Mouse (Mus musculus): Measurements from ENCODE around the gene Vamp3. TPM values are rescaled to one million over a fixed set of nuclear protein-coding genes. Genes with fewer than 3 reads are reported as not detected.

Vamp3 gene
- polyA plus RNA-seq, 1 experiment from 2014 or later, result 74.6 TPM

DNA sequence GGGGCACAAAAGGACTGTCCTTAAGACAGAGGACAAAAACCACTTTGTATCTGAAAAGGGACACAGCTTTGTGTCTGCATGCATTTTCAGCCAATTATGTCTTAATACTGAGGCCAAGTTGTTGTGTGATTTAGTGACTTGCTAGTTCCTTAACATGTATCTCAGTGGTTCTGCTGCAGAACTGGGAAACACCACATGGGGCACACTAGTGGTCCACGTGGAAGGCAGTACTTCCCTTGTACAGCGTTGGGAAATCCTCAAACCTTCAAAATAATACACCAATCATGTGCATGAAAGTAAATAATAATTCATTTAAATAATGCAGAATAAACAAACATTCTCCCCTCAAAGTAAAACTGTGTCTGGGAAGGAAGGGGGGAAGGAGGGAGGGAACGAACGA, 11.0 kb upstream of the Vamp3 start:
- H3K4me1 ChIP-seq (replicated peaks; ENCODE audit: control insufficient read depth, insufficient read depth, low read length), result no peaks in the 10 kb centered on the region
- H3K36me3 ChIP-seq (ENCODE audit: control insufficient read depth, insufficient read depth, low read length), result no peaks in the 10 kb centered on the region
- DNase-seq (ENCODE audit: low spot score), result no peak

GRCm38 (mm10) chr4:151059566-151059965, 1.8 kb upstream of the Vamp3 start:
- Histone ChIP-seq H3K36me3 (ENCODE audit: control insufficient read depth, insufficient read depth, low read length) (peaks cover 4% of the 10 kb centered on the region; the same call in 1 of the 2 replicates), H3K9me3 (ENCODE audit: control insufficient read depth, low read length) (no peaks in the 10 kb centered on the region; the same call in 1 of the 2 replicates), H3K4me3 (ENCODE audit: low read depth, low read length) (no peak overlapping the region), H3K27me3 (replicated peaks; ENCODE audit: control insufficient read depth, insufficient read depth, low read length) (no peaks in the 10 kb centered on the region), H3K27ac (ENCODE audit: low read depth, low read length) (no peak overlapping the region), H3K4me1 (replicated peaks; ENCODE audit: control insufficient read depth, insufficient read depth, low read length) (peaks cover 8% of the 10 kb centered on the region), H3K9ac (ENCODE audit: low read depth, low read length) (no peak overlapping the region), H3K4me2 (no peak overlapping the region)
- ATAC-seq (replicated peaks; ENCODE audit: low FRiP score) (no peak), DNase-seq (ENCODE audit: low spot score) (no peak)
- 94% methylated on average over 4 of the region's 4 CpGs for WGBS

More for the DNA sequence above, 11.0 kb upstream of the Vamp3 start:
- Histone ChIP-seq H3K9me3 (ENCODE audit: control insufficient read depth, low read length) (no peaks in the 10 kb centered on the region), H3K27ac (ENCODE audit: low read depth, low read length) (no peak overlapping the region), H3K9ac (ENCODE audit: low read depth, low read length) (no peak overlapping the region), H3K27me3 (replicated peaks; ENCODE audit: control insufficient read depth, insufficient read depth, low read length) (no peaks in the 10 kb centered on the region), H3K4me3 (ENCODE audit: low read depth, low read length) (no peak overlapping the region), H3K4me2 (no peak overlapping the region)
- 59% methylated on average over 4 of the region's 4 CpGs for WGBS
- no peak for ATAC-seq (replicated peaks; ENCODE audit: low FRiP score)

- Histone ChIP-seq H3K36me3 (ENCODE audit: control insufficient read depth, insufficient read depth, low read length) (peaks cover 4% of the 10 kb centered on the region; the same call in 1 of the 2 replicates), H3K4me3 (ENCODE audit: low read depth, low read length) (no peak overlapping the region), H3K9me3 (ENCODE audit: control insufficient read depth, low read length) (no peaks in the 10 kb centered on the region; the same call in 1 of the 2 replicates), H3K27me3 (replicated peaks; ENCODE audit: control insufficient read depth, insufficient read depth, low read length) (no peaks in the 10 kb centered on the region), H3K27ac (ENCODE audit: low read depth, low read length) (no peak overlapping the region), H3K4me2 (peak overlapping the region; percentile 86), H3K4me1 (replicated peaks; ENCODE audit: control insufficient read depth, insufficient read depth, low read length) (peaks cover 8% of the 10 kb centered on the region), H3K9ac (ENCODE audit: low read depth, low read length) (no peak overlapping the region)
- WGBS, result 77% methylated on average over 4 of the region's 4 CpGs
- DNase-seq (ENCODE audit: low spot score) (no peak), ATAC-seq (replicated peaks; ENCODE audit: low FRiP score) (no peak)
Observed at GRCm38 (mm10) chr4:151058634-151059033, 871 bp upstream of the Vamp3 start.

GRCm38 (mm10) chr4:151051162-151051561, 6.6 kb downstream of the Vamp3 start:
- peaks cover under 1% of the 10 kb centered on the region; the same call in 1 of the 2 replicates for H3K4me1 ChIP-seq (replicated peaks; ENCODE audit: control insufficient read depth, insufficient read depth, low read length)
- ATAC-seq (replicated peaks; ENCODE audit: low FRiP score) (no peak), DNase-seq (ENCODE audit: low spot score) (no peak)
- no peak overlapping the region for H3K4me2 ChIP-seq
- WGBS, result 95% methylated on average over 1 of the region's 1 CpGs
- no peaks in the 10 kb centered on the region for H3K27me3 ChIP-seq (replicated peaks; ENCODE audit: control insufficient read depth, insufficient read depth, low read length)
- no peak overlapping the region for H3K4me3 ChIP-seq (ENCODE audit: low read depth, low read length)
- no peaks in the 10 kb centered on the region for H3K9me3 ChIP-seq (ENCODE audit: control insufficient read depth, low read length)
- H3K36me3 ChIP-seq (ENCODE audit: control insufficient read depth, insufficient read depth, low read length), result peaks cover 22% of the 10 kb centered on the region
- no peak overlapping the region for H3K9ac ChIP-seq (ENCODE audit: low read depth, low read length)
- no peak overlapping the region for H3K27ac ChIP-seq (ENCODE audit: low read depth, low read length)

GRCm38 (mm10) chr4:151046524-151046923, 11.2 kb downstream of the Vamp3 start:
- no peak overlapping the region for H3K27ac ChIP-seq (ENCODE audit: low read depth, low read length)
- H3K9ac ChIP-seq (ENCODE audit: low read depth, low read length), result no peak overlapping the region
- no peaks in the 10 kb centered on the region for H3K9me3 ChIP-seq (ENCODE audit: control insufficient read depth, low read length)
- no peak for DNase-seq (ENCODE audit: low spot score)
- H3K36me3 ChIP-seq (ENCODE audit: control insufficient read depth, insufficient read depth, low read length), result peaks cover 18% of the 10 kb centered on the region
- H3K27me3 ChIP-seq (replicated peaks; ENCODE audit: control insufficient read depth, insufficient read depth, low read length), result no peaks in the 10 kb centered on the region
- 78% methylated on average over 3 of the region's 3 CpGs for WGBS
- H3K4me3 ChIP-seq (ENCODE audit: low read depth, low read length), result no peak overlapping the region
- no peak overlapping the region for H3K4me2 ChIP-seq
- ATAC-seq (replicated peaks; ENCODE audit: low FRiP score), result no peak
- peaks cover 3% of the 10 kb centered on the region; the same call in 1 of the 2 replicates for H3K4me1 ChIP-seq (replicated peaks; ENCODE audit: control insufficient read depth, insufficient read depth, low read length)

GRCm38 (mm10) chr4:151044944-151045570, 12.7 kb downstream of the Vamp3 start:
- Histone ChIP-seq H3K27ac (ENCODE audit: low read depth, low read length) (no peak overlapping the region), H3K9ac (ENCODE audit: low read depth, low read length) (peak overlapping the region; percentile 60)
- WGBS, result 5% methylated on average over 21 of the region's 21 CpGs

GRCm38 (mm10) chr4:151044037-151044943, 13.5 kb downstream of the Vamp3 start, which contains the start of gene Per3:
Gene Per3 (minus strand): TSS chr4:151044665.
- H3K27ac ChIP-seq (ENCODE audit: low read depth, low read length), result peak within 1 kb of the TSS; percentile 62; the same call in 1 of the 2 replicates
- under 1% methylated on average over 76 of the region's 79 CpGs for WGBS

More at GRCm38 (mm10) chr4:151044944-151045570, 12.7 kb downstream of the Vamp3 start:
- Histone ChIP-seq H3K27me3 (replicated peaks; ENCODE audit: control insufficient read depth, insufficient read depth, low read length) (no peaks in the 10 kb centered on the region), H3K9me3 (ENCODE audit: control insufficient read depth, low read length) (no peaks in the 10 kb centered on the region), H3K4me1 (replicated peaks; ENCODE audit: control insufficient read depth, insufficient read depth, low read length) (peaks cover 3% of the 10 kb centered on the region; the same call in 1 of the 2 replicates), H3K4me3 (ENCODE audit: low read depth, low read length) (peak overlapping the region; percentile 63), H3K36me3 (ENCODE audit: control insufficient read depth, insufficient read depth, low read length) (peaks cover 10% of the 10 kb centered on the region), H3K4me2 (peak overlapping the region; percentile 99)
- ATAC-seq (replicated peaks; ENCODE audit: low FRiP score) (no peak), DNase-seq (ENCODE audit: low spot score) (no peak)

GRCm38 (mm10) chr4:151043281-151043680, 14.5 kb downstream of the Vamp3 start:
- ATAC-seq (replicated peaks; ENCODE audit: low FRiP score) (no peak), DNase-seq (ENCODE audit: low spot score) (no peak)
- Histone ChIP-seq H3K9ac (ENCODE audit: low read depth, low read length) (no peak overlapping the region), H3K4me3 (ENCODE audit: low read depth, low read length) (peak overlapping the region; percentile 63), H3K4me1 (replicated peaks; ENCODE audit: control insufficient read depth, insufficient read depth, low read length) (peaks cover 3% of the 10 kb centered on the region; the same call in 1 of the 2 replicates), H3K4me2 (peak overlapping the region; percentile 99), H3K27me3 (replicated peaks; ENCODE audit: control insufficient read depth, insufficient read depth, low read length) (no peaks in the 10 kb centered on the region), H3K27ac (ENCODE audit: low read depth, low read length) (no peak overlapping the region), H3K9me3 (ENCODE audit: control insufficient read depth, low read length) (no peaks in the 10 kb centered on the region), H3K36me3 (ENCODE audit: control insufficient read depth, insufficient read depth, low read length) (no peaks in the 10 kb centered on the region; the same call in 1 of the 2 replicates)
- 57% methylated on average over 5 of the region's 5 CpGs for WGBS

More at GRCm38 (mm10) chr4:151044037-151044943, 13.5 kb downstream of the Vamp3 start, which contains the start of gene Per3:
- Histone ChIP-seq H3K27me3 (replicated peaks; ENCODE audit: control insufficient read depth, insufficient read depth, low read length) (no peaks in the 10 kb centered on the region), H3K4me1 (replicated peaks; ENCODE audit: control insufficient read depth, insufficient read depth, low read length) (peaks cover 3% of the 10 kb centered on the region; the same call in 1 of the 2 replicates), H3K4me3 (ENCODE audit: low read depth, low read length) (peak within 1 kb of the TSS; percentile 63), H3K36me3 (ENCODE audit: control insufficient read depth, insufficient read depth, low read length) (peaks cover 5% of the 10 kb centered on the region), H3K9me3 (ENCODE audit: control insufficient read depth, low read length) (no peaks in the 10 kb centered on the region), H3K4me2 (peak within 1 kb of the TSS; percentile 99), H3K9ac (ENCODE audit: low read depth, low read length) (peak within 1 kb of the TSS; percentile 77)
- ATAC-seq (replicated peaks; ENCODE audit: low FRiP score) (peak; percentile 99), DNase-seq (ENCODE audit: low spot score) (peak; percentile 97)
